Mouse (Mus musculus) urinary bladder, adult 2 months (tissue): Measurements from ENCODE around the gene Ap3b1. TPM values are rescaled to one million over a fixed set of nuclear protein-coding genes. Genes with fewer than 3 reads are reported as not detected.

Experiments
- DNase-seq: peaks from one replicate; pipeline ENCODE4 v3.0.0; 2022; ENCODE audit warnings: low spot score
- polyA plus RNA-seq: library from polyadenylated mRNA; depleted of rRNA; stranded (reverse); fragments of >200 nt; gene quantifications from 2 replicates; pipeline ENCODE4 v1.2.3, GENCODE M21; 2012

Ap3b1 gene
- polyA plus RNA-seq, 1 experiment, result 48.0 TPM

GRCm38 (mm10) chr13:94451229-94451628, 92.5 kb downstream of the Ap3b1 start:
- no peak for DNase-seq

DNA sequence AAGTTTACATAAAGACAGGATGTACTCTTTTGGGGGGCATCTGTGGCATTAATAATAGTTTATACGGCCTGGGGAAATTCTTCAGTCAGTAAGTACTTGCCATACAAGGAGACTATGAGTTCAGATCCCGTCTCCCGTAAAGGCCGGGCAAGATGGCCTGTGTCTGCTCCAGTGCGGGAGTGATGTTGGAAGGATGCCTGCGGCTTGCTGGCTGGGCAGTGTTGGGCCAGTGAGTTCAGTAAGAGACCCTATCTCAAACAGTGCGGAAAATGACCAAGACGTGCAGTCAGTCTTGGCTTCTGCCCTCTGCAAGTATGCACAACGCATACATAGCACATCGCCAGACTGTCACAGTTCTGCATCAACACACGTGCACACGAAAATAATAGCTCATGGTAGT, 95.4 kb downstream of the Ap3b1 start:
- no peak for DNase-seq

DNA sequence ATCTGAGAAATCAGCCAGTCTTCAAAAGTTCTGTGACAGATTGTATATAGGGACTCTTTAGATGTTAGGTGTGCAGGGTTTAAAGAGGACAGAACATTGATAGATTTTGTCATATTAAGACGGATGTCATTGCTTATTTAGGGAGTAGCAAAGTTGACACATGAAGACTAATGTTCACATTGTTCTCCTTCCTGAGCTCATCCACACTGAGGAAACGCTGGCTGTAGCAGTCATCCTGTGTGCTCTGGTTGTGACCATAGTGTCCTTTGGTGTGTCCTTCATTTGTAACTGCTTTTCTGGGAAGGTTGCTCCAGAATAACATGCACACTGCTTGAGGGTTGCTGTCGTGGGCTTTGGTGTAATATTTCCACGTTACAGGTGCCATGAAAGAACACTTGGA, 100.4 kb downstream of the Ap3b1 start:
- DNase-seq, result no peak

GRCm38 (mm10) chr13:94464221-94464620, 105.5 kb downstream of the Ap3b1 start:
- DNase-seq, result no peak

DNA sequence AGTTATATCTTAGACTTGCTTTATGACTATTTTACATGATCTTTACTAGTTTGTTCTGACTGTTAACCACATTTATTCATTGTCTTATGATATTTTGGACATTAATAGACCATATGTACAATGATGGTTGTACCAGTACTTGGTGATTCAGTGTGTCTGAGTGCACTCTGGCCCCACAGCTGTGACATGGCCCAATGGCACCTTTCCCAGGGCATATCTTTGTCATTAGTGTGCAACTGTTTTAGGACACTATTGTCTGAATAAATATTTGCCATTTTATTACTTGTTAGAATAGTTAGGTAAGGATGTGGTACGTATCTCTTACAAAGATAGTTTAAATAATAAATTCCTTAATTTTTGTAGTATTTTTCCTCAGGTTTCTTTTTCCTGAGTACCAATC, 109.8 kb downstream of the Ap3b1 start:
- no peak for DNase-seq

GRCm38 (mm10) chr13:94471009-94471672, 112.4 kb downstream of the Ap3b1 start:
- no peak for DNase-seq

- DNase-seq, result no peak
Observed at GRCm38 (mm10) chr13:94476208-94476607, 117.4 kb downstream of the Ap3b1 start.

- no peak for DNase-seq
Observed at GRCm38 (mm10) chr13:94480256-94480655, 121.5 kb downstream of the Ap3b1 start.

- no peak for DNase-seq
Observed at GRCm38 (mm10) chr13:94490684-94491083, 131.9 kb downstream of the Ap3b1 start.

- DNase-seq, result no peak
Observed at GRCm38 (mm10) chr13:94491159-94491558, 132.4 kb downstream of the Ap3b1 start.

DNA sequence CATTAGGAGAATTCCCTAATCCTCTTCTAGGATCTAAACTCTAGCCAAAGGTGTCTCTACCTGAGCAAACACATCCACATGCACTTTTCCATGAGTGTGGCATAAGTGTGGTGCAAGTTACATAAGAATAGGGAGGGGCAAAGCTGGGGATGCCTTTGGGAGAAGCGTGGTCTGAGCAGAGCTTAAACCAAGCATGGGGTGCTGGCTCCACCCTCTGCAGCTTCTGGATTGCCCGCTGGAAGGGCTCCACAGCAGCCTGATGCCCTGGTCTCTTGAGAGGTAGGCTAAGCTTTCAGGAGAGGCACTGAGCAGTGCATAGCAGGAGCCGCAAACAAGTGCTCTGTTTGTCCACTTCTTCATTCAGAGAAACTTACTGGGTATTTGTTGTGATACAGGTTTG, 138.8 kb downstream of the Ap3b1 start:
- DNase-seq, result no peak

- DNase-seq, result no peak
Observed at GRCm38 (mm10) chr13:94506411-94506810, 147.7 kb downstream of the Ap3b1 start.

GRCm38 (mm10) chr13:94508344-94508743, 149.6 kb downstream of the Ap3b1 start:
- DNase-seq, result no peak

GRCm38 (mm10) chr13:94513157-94513767, 154.5 kb downstream of the Ap3b1 start:
- no peak for DNase-seq

- DNase-seq, result no peak
Observed at GRCm38 (mm10) chr13:94513898-94514297, 155.1 kb downstream of the Ap3b1 start.

- DNase-seq, result no peak
Observed at GRCm38 (mm10) chr13:94514992-94515391, 156.2 kb downstream of the Ap3b1 start.

DNA sequence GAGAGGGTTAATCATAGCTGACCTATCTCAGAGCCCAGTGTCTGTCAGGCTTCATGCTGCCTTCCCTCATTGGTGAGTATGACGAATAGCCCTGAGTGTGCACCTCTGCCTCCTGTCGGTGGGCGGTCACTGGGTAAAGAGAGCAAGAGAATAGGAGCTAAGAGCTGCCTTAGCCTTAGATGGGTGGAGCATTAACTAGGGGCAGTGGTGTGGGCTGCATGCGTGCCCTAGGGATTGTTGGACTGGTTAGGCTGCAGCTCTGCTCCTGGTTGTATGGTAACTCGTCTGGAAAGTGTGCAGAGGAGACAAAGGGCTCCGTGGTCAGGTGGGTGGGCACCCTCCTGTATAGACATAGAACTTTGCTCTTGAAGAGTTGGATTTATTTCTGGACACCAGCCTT, 157.8 kb downstream of the Ap3b1 start:
- no peak for DNase-seq

- no peak for DNase-seq
Observed at GRCm38 (mm10) chr13:94518176-94518575, 159.4 kb downstream of the Ap3b1 start.

- no peak for DNase-seq
Observed at GRCm38 (mm10) chr13:94519276-94519675, 160.5 kb downstream of the Ap3b1 start.

- DNase-seq, result no peak
Observed at GRCm38 (mm10) chr13:94523213-94523612, 164.5 kb downstream of the Ap3b1 start.

- no peak for DNase-seq
Observed at GRCm38 (mm10) chr13:94524669-94525238, 166.0 kb downstream of the Ap3b1 start.

GRCm38 (mm10) chr13:94529138-94529537, 170.4 kb downstream of the Ap3b1 start:
- DNase-seq, result no peak

DNA sequence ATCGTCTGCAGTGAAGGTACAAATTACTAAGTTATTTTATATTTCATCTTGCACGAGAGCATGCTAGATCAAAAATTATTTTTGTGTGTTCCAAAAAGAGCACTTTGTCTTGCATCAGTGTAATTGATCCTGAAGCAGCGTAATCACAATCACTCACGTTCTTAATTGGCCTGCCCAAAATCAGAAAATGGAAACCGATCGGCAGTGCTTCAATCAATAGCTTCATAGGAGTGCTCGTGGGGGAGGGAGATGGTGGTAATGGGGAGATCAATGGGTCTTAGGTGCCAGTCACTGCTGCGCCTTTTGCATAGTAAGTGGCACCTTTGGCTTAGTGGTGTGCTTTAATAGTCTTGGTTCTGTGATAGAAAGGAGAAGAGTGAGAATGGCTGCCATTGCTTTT, 174.8 kb downstream of the Ap3b1 start:
- no peak for DNase-seq
